Mouse (Mus musculus) hindbrain, postnatal 0 days (tissue): ENCODE measurements around the gene Gm20683. TPM values are rescaled to one million over a fixed set of nuclear protein-coding genes. Genes with fewer than 3 reads are reported as not detected.

Experiments used
- ATAC-seq: fragments of 200-750 bp; cut with Nextera tagmentation; 2 replicates; pipeline ENCODE4 v1.8.0; 2017; ENCODE audit warnings: mild to moderate bottlenecking, moderate TSS enrichment, moderate library complexity
- DNase-seq: peaks from one replicate; pipeline ENCODE4 v3.0.0-alpha.2; 2015; ENCODE audit warnings: low spot score
- H3K27ac ChIP-seq: fragments of 300-500 bp; sonication (generic); 2 replicates; pipeline ENCODE4 v1.5.1; 2014; ENCODE audit warnings: mild to moderate bottlenecking
- H3K27me3 ChIP-seq: fragments of 300-500 bp; sonication (generic); 2 replicates; pipeline ENCODE4 v1.6.1; 2014; ENCODE audit warnings: low read length, mixed read lengths; ENCODE audit not compliant: insufficient read depth
- H3K36me3 ChIP-seq: fragments of 300-500 bp; sonication (generic); 2 replicates; pipeline ENCODE4 v1.6.1; 2014; ENCODE audit warnings: low read length, mixed read lengths; ENCODE audit not compliant: insufficient read depth
- H3K4me1 ChIP-seq: fragments of 300-500 bp; sonication (generic); 2 replicates; pipeline ENCODE4 v1.6.1; 2014; ENCODE audit warnings: antibody characterized with exemption, low read length, mixed read lengths; ENCODE audit not compliant: insufficient read depth
- H3K4me2 ChIP-seq: fragments of 300-500 bp; sonication (generic); 2 replicates; pipeline ENCODE4 v1.6.1; 2014; ENCODE audit warnings: low read depth, mild to moderate bottlenecking, low read length, moderate library complexity, mixed read lengths
- H3K4me3 ChIP-seq: fragments of 300-500 bp; sonication (generic); 2 replicates; pipeline ENCODE4 v1.5.1; 2014; ENCODE audit warnings: low read length
- H3K9ac ChIP-seq: fragments of 300-500 bp; sonication (generic); replicated peaks from 2 replicates; pipeline ENCODE4 v1.6.1; 2014; ENCODE audit warnings: mild to moderate bottlenecking, low read length, moderate library complexity, mixed read lengths
- H3K9me3 ChIP-seq: fragments of 300-500 bp; sonication (generic); 2 replicates; pipeline ENCODE4 v1.6.1; 2016; ENCODE audit warnings: low read length, mixed read lengths
- CTCF ChIP-seq: IDR thresholded peaks from 2 replicates; pipeline ENCODE4 v1.5.1; 2016; ENCODE audit warnings: antibody characterized with exemption, control low read depth, low read depth
- WGBS: fragments of 180-500 bp; shearing (Covaris S2); extraction: QIAGEN DNeasy Blood & Tissue Kit; methylation state at CpG from one replicate; pipeline ENCODE4 v1.1.7; 2014; 5-methylcytosine and 5-hydroxymethylcytosine counted together
- polyA plus RNA-seq: library from polyadenylated mRNA; unstranded; fragments of >200 nt; fragmentation: Nextera tagmentation; extraction: Ambion mirVana; gene quantifications from 2 replicates; pipeline ENCODE4 v1.2.1, GENCODE M21; 2015
- total RNA-seq: library from RNA; depleted of rRNA; stranded (reverse); fragments of >200 nt; gene quantifications from 2 replicates; pipeline ENCODE4 v1.2.3, GENCODE M21; 2014

Gene Gm20683
- total and polyA plus RNA-seq, 2 experiments from 2014 or later: 12.9 to 40.0 TPM

DNA sequence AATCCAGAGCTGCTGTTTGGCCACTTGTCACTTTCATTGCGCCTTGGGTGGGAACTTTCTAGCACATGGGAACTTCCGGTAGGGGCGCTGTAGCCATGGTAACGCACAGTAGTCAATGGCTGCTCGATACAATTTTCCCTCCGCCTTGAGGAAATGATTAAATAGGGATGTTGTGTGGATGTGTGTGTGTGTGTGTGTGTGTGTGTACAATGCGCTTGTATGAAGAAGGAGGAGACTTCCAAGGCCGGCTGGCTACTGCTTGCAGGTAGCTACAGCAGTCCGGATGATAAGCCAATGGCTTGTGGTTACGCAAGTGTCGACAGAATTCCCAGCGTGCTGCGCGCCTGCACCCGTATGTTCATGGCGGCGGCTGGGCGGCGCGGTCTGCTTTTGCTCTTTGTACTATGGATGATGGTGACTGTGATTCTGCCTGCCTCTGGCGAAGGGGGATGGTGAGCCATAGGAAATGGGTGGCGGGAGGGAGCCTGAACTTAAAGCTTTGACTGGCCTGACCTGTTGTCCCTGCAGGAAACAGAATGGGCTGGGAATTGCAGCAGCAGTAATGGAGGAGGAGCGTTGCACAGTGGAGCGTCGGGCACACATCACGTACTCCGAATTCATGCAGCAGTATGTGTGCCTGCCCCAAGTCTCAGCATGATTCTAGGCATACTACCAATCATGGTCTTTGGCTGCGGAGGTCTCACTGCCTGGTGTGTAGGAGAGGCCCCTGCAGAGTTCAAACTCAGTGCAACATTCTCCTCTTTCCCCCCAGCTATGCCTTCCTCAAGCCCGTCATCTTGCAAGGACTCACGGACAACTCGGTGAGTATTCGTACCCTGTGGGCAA lies 12.6 kb downstream of the Gm20683 start, which contains the start of gene Jmjd8:
Gene Jmjd8 (plus strand): TSS at position 156 of the 846 bp plus-strand sequence.
- peaks cover 25% of the 10 kb centered on the region; the same call in 1 of the 2 replicates for H3K36me3 ChIP-seq
- H3K9me3 ChIP-seq: no peaks in the 10 kb centered on the region
- peak; percentile 72 for TF ChIP-seq CTCF
- WGBS: under 1% methylated on average over 32 of the region's 32 CpGs
- H3K27ac ChIP-seq: peak within 1 kb of the TSS; percentile 96
- ATAC-seq (peak; percentile 67), DNase-seq (peak; percentile 94)
- H3K4me3 ChIP-seq: peak within 1 kb of the TSS; percentile 46
- H3K4me2 ChIP-seq: peak within 1 kb of the TSS; percentile 80
- H3K4me1 ChIP-seq: peaks cover 34% of the 10 kb centered on the region
- H3K9ac ChIP-seq: peak within 1 kb of the TSS; percentile 80
- H3K27me3 ChIP-seq: no peaks in the 10 kb centered on the region

DNA sequence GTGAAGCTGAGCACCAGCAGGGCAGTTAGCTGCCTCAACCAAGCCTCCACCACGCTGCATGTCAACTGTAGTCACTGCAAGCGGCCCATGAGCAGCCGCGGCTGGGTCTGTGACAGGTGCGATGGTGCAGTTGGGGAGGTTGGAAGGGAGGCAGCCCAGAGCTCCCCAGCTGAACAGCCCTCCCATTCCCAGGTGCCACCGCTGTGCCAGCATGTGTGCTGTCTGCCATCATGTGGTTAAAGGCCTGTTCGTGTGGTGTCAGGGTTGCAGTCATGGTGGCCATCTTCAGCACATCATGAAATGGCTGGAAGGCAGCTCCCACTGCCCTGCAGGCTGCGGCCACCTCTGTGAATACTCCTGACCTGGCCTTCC lies 13.4 kb downstream of the Gm20683 start:
- Histone ChIP-seq H3K9me3 (no peaks in the 10 kb centered on the region), H3K27me3 (no peaks in the 10 kb centered on the region), H3K4me3 (peak overlapping the region; percentile 46), H3K9ac (peak overlapping the region; percentile 80), H3K27ac (peak overlapping the region; percentile 96), H3K4me1 (peaks cover 35% of the 10 kb centered on the region), H3K36me3 (peaks cover 25% of the 10 kb centered on the region; the same call in 1 of the 2 replicates), H3K4me2 (peak overlapping the region; percentile 80)
- ATAC-seq: no peak
- no peak for TF ChIP-seq CTCF
- no peak for DNase-seq
- 75% methylated on average over 8 of the region's 8 CpGs for WGBS

- DNase-seq (no peak), ATAC-seq (no peak)
- peaks cover 35% of the 10 kb centered on the region for H3K4me1 ChIP-seq
- no peak overlapping the region for H3K4me3 ChIP-seq
- H3K27me3 ChIP-seq: no peaks in the 10 kb centered on the region
- H3K4me2 ChIP-seq: no peak overlapping the region
- 86% methylated on average over 22 of the region's 22 CpGs for WGBS
- peak overlapping the region; percentile 80; the same call in 1 of the 2 replicates for H3K9ac ChIP-seq
- H3K9me3 ChIP-seq: no peaks in the 10 kb centered on the region
- H3K36me3 ChIP-seq: peaks cover 25% of the 10 kb centered on the region; the same call in 1 of the 2 replicates
- TF ChIP-seq CTCF: no peak
- peak overlapping the region; percentile 96; the same call in 1 of the 2 replicates for H3K27ac ChIP-seq
These were observed 13.9 kb downstream of the Gm20683 start for GRCm38 (mm10) chr17:25827546-25828222.

DNA sequence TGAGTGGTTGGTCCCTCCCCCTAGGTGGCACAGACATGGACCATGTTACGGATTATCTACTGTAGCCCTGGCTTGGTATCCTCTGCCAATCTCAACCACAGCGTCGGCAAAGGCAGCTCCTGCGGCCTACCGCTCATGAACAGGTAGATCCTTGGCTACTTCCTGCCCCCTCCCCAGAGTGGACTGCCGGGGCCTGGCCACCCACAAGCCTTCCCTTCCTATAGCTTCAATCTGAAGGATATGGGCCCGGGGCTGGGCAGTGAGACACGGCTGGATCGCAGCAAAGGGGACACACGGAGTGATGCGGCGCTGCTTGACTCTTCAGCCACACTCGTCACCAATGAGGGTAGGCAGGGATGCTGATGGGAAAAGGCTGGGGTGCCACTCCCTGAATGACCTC lies 14.6 kb downstream of the Gm20683 start:
- Histone ChIP-seq H3K9me3 (no peaks in the 10 kb centered on the region), H3K27ac (no peak overlapping the region), H3K36me3 (peaks cover 25% of the 10 kb centered on the region; the same call in 1 of the 2 replicates), H3K27me3 (no peaks in the 10 kb centered on the region), H3K4me3 (no peak overlapping the region), H3K4me1 (peaks cover 34% of the 10 kb centered on the region), H3K4me2 (no peak overlapping the region), H3K9ac (no peak overlapping the region)
- DNase-seq (no peak), ATAC-seq (no peak)
- 91% methylated on average over 13 of the region's 13 CpGs for WGBS
- no peak for TF ChIP-seq CTCF

DNA sequence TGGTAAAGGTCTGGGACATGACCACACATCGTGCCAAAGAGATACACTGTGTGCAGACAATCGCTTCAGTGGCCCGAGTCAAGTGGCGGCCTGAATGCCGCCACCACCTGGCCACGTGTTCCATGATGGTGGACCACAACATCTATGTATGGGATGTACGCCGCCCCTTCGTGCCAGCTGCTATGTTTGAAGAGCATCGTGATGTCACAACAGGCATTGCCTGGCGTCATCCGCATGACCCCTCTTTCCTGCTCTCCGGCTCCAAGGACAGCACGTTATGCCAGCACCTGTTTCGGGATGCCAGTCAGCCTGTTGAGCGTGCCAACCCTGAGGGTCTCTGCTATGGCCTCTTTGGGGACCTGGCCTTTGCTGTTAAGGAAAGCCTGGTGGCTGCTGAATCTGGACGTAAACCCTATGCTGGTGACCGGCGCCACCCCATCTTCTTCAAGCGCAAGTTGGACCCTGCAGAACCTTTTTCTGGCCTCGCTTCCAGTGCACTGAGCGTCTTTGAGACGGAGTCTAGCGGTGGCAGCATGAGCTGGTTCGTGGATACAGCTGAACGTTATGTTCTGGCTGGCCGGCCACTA lies 15.5 kb downstream of the Gm20683 start:
- Histone ChIP-seq H3K36me3 (peaks cover 22% of the 10 kb centered on the region; the same call in 1 of the 2 replicates), H3K9ac (no peak overlapping the region), H3K9me3 (no peaks in the 10 kb centered on the region), H3K4me3 (no peak overlapping the region), H3K4me2 (no peak overlapping the region), H3K4me1 (peaks cover 29% of the 10 kb centered on the region), H3K27ac (no peak overlapping the region), H3K27me3 (no peaks in the 10 kb centered on the region)
- DNase-seq: no peak
- WGBS: 95% methylated on average over 27 of the region's 27 CpGs
- TF ChIP-seq CTCF: no peak
- no peak for ATAC-seq

GRCm38 (mm10) chr17:25825311-25825710 lies 16.3 kb downstream of the Gm20683 start:
- Histone ChIP-seq H3K27ac (no peak overlapping the region), H3K4me2 (no peak overlapping the region), H3K4me3 (no peak overlapping the region), H3K9me3 (no peaks in the 10 kb centered on the region), H3K9ac (no peak overlapping the region), H3K4me1 (peaks cover 29% of the 10 kb centered on the region), H3K36me3 (peaks cover 14% of the 10 kb centered on the region; the same call in 1 of the 2 replicates), H3K27me3 (no peaks in the 10 kb centered on the region)
- DNase-seq: no peak
- TF ChIP-seq CTCF: no peak
- no peak for ATAC-seq
- WGBS: 88% methylated on average over 6 of the region's 6 CpGs
